9 mouse cellular contexts compared by ENCODE assay signal in the genomic region with DNA sequence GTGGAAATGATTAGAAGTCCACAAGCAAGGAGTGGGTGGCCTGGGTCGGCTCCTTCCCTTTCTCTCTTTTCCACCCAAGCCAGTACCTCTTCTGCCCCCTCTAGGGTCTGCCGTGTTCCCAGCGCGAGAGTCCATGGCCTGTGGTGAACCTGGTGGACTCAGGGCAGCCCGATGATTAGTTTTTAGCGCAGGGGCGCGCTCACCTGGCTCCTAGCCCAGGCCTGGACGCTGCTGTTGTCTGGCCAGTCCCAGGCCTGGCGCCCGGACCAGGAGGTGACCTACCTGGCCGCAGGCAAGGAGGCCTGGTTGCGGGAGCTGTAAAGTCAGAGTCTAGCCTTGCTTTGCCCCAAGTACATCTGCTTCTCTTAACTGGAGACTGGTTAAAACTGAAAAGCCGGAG. TPM values are rescaled to one million over a fixed set of nuclear protein-coding genes. Genes with fewer than 3 reads are reported as not detected.
DNase-seq lines count a peak whose midpoint lies in the region; ATAC-seq lines count a peak whose summit lies in the region.
"Had no signal": no experiment of that assay in that cellular context is flagged by ENCODE, and none has a peak within 500 bp of the region (broad histone marks: within the 10 kb centered on the region; RNA-seq: fewer than 3 reads in every experiment).

Magix (minus strand) TSS at position 388 of the 400 bp plus-strand sequence.

- H3K27me3 ChIP-seq in lung, embryonic 15.5 days: no peaks in the 10 kb centered on the region
- H3K27me3 ChIP-seq in heart, embryonic 10.5 days (ENCODE audit: insufficient read depth, poor library complexity, severe bottlenecking): no peaks in the 10 kb centered on the region
- H3K27me3 ChIP-seq in midbrain, embryonic 13.5 days: no peaks in the 10 kb centered on the region

- whole genome bisulfite sequencing in lung, embryonic 15.5 days: 61% methylated on average over 14 of the region's 14 CpGs
- 58% methylated on average over 14 of the region's 14 CpGs for WGBS in heart, embryonic 10.5 days
- 75% methylated on average over 14 of the region's 14 CpGs for whole genome bisulfite sequencing in midbrain, embryonic 13.5 days

- H3K4me2 ChIP-seq in lung, embryonic 15.5 days: peak within 1 kb of the TSS; percentile 54
- H3K4me2 ChIP-seq in midbrain, embryonic 13.5 days (replicated peaks): peak within 1 kb of the TSS; percentile 49

- no peak within 1 kb of the TSS for H3K27ac ChIP-seq in lung, embryonic 15.5 days
- H3K27ac ChIP-seq in heart, embryonic 10.5 days: no peak within 1 kb of the TSS
- no peak within 1 kb of the TSS for H3K27ac ChIP-seq in midbrain, embryonic 13.5 days

- H3K4me3 ChIP-seq in lung, embryonic 15.5 days: peak within 1 kb of the TSS; percentile 30
- H3K4me3 ChIP-seq in heart, embryonic 10.5 days: peak within 1 kb of the TSS; percentile 47
- peak within 1 kb of the TSS; percentile 28 for H3K4me3 ChIP-seq in midbrain, embryonic 13.5 days (replicated peaks)

- no peaks in the 10 kb centered on the region for H3K9me3 ChIP-seq in lung, embryonic 15.5 days
- H3K9me3 ChIP-seq in heart, embryonic 10.5 days: no peaks in the 10 kb centered on the region
- H3K9me3 ChIP-seq in midbrain, embryonic 13.5 days: no peaks in the 10 kb centered on the region

- no peak for ATAC-seq in lung, embryonic 15.5 days (ENCODE audit: borderline replicate concordance, extremely low read depth, low FRiP score, low TSS enrichment)
- ATAC-seq in midbrain, embryonic 13.5 days: 0 out of 2 replicates have a peak, but pooled peaks have one; percentile 9
- no peak for ATAC-seq in megakaryocyte progenitor cell, adult 5-6 weeks (replicated peaks; ENCODE audit: poor library complexity)
- ATAC-seq: Patski had no signal

- no peak for DNase-seq in lung, postnatal 14 days
- DNase-seq in heart, embryonic 10.5 days (ENCODE audit: low spot score): no peak
- peak; percentile 76 for DNase-seq in kidney, adult 9 months
- DNase-seq in layer of hippocampus, adult 11-12 months (ENCODE audit: low spot score): no peak
- DNase-seq in thymus, postnatal 10 days (ENCODE audit: low spot score in 2 of 2): no peak

- H3K36me3 ChIP-seq in lung, embryonic 15.5 days: no peaks in the 10 kb centered on the region
- no peaks in the 10 kb centered on the region for H3K36me3 ChIP-seq in heart, embryonic 10.5 days
- no peaks in the 10 kb centered on the region for H3K36me3 ChIP-seq in midbrain, embryonic 13.5 days

- H3K9ac ChIP-seq in lung, embryonic 15.5 days: no peak within 1 kb of the TSS
- no peak within 1 kb of the TSS for H3K9ac ChIP-seq in midbrain, embryonic 13.5 days (replicated peaks)

- H3K4me1 ChIP-seq in lung, embryonic 15.5 days: no peaks in the 10 kb centered on the region
- no peaks in the 10 kb centered on the region for H3K4me1 ChIP-seq in heart, embryonic 10.5 days
- H3K4me1 ChIP-seq in midbrain, embryonic 13.5 days (replicated peaks): no peaks in the 10 kb centered on the region

RNA-seq across cellular contexts. Expression of gene Magix, which starts in this region (rescaled TPM):
- polyA plus RNA-seq in lung, embryonic 15.5 days (2015; fragmentation: Nextera tagmentation; extraction: Ambion mirVana): 0.53 and 0.62 TPM in 2 replicates
- 0.05 and 0.06 TPM in 2 replicates for polyA plus RNA-seq in heart, embryonic 10.5 days (2016; fragmentation: Nextera tagmentation; extraction: Ambion mirVana)
- polyA plus RNA-seq in midbrain, embryonic 13.5 days (2015; fragmentation: Nextera tagmentation; extraction: Ambion mirVana): 0.06 and 0.09 TPM in 2 replicates
- not detected in 2 replicates for total RNA-seq in megakaryocyte progenitor cell, adult 5-6 weeks (2015)
- total RNA-seq in megakaryocyte progenitor cell, adult 5-6 weeks (2017): not detected in 2 replicates

Comparison
In these comparisons a context has a peak if more than half of its experiments do, and no peak if none do; other contexts are left out.
1. Peak in ATAC-seq, H3K4me3 ChIP-seq and H3K4me2 ChIP-seq in midbrain, embryonic 13.5 days; RNA of the gene not detected or under 1 TPM.